Mouse (Mus musculus) bone marrow macrophage, adult 2 months (primary cell): ENCODE results near the gene Tenm3.

Experiments used
- CTCF ChIP-seq: IDR thresholded peaks from 2 replicates; pipeline ENCODE4 v1.5.1; 2012; ENCODE audit warnings: low read depth, mild to moderate bottlenecking, low read length, moderate library complexity
- POLR2A ChIP-seq: IDR thresholded peaks from 2 replicates; pipeline ENCODE4 v1.6.1; 2012; ENCODE audit warnings: mild to moderate bottlenecking, low read depth, low read length, borderline replicate concordance

DNA sequence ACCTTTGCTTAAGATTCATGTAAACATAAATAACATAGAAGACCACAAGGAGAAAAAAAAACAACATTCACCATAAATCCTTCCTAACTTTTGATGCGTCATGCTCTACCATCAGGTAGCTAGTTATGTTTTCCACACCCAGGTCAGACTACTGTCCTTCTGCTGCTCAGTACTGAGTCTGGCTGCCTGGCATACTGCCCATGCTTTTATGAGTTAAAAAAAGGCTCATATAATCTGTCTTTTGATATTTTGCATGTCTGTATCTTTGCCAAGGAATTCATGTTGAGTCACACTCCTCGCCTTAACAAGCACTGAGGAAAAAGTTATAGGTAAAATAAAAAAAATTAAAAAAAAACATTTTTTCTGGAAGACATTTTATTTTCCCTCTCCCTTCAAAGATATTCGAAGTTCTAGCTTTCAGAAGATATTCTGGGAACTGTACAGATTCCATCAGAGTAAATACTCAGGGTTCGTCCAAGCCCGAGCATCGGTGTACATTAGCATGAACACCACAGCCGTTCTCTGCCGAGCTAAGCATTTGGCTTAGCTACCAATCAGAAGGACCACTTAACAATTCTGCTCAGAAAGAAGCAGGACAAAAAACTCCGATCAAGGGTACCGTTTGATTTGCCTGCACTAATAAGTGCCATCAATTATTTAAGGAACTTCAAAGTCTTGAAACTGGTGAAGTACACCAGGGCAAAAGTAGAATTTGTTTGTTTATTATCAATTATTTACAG, 51.0 kb downstream of the Tenm3 start:
- no peak for TF ChIP-seq CTCF
- no peak for TF ChIP-seq POLR2A
